Mouse (Mus musculus): ENCODE measurements around the gene Eya3.

DNA sequence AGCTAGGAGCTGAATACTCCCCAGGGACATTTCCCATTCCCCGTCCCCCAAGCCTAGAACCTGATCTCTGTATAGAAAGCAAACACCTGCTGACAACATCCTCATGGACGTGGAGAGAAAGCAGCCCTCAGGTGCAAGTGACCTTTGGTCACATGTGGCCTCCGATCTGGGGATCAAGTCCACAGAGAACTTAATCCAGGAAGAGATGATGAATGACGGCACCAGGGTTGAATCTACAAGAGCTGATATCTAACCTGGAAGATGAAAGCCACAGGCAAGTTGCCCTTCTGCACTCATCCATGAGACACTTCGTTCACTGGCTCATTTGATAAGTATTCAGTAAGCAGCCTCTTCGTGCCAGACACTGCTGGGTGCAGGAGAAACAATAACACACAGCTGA, 123.8 kb downstream of the Eya3 start:
- TF ChIP-seq CTCF (IDR thresholded peaks at IDR 0.05; ENCODE audit: low read depth) (no peak), EP300 (IDR thresholded peaks at IDR 0.05; ENCODE audit: low read depth) (no peak)

All from liver, postnatal 0 days (tissue).